Comparison of ENCODE assay signal across 8 mouse cellular contexts in genomic region chr8:110177359-110178155, GRCm38 (mm10). TPM values are rescaled to one million over a fixed set of nuclear protein-coding genes. Genes with fewer than 3 reads are reported as not detected.
A peak's percentile ranks its signal among the peaks of the same experiment; 100 is the strongest.
DNase-seq lines count a peak whose midpoint lies in the region; ATAC-seq and TF ChIP-seq lines count a peak whose summit lies in the region.

No protein-coding gene starts in this region.

- no peak for DNase-seq in kidney, postnatal 25 days
- DNase-seq in brain, embryonic 14.5 days (ENCODE audit: low read depth): peak; percentile 86
- DNase-seq in forebrain, postnatal 0 days: peak; percentile 70
- DNase-seq in layer of hippocampus, adult 9-11 months: peak; percentile 35
- DNase-seq in right cerebral cortex, postnatal 4 days: peak; percentile 52

- H3K4me2 ChIP-seq in kidney, embryonic 15.5 days: 0 out of 2 replicates have a peak overlapping the region, but pooled peaks have one; percentile 7
- H3K4me2 ChIP-seq in forebrain, postnatal 0 days (ENCODE audit: low read depth): peak overlapping the region; percentile 17

- no peak for TF ChIP-seq POLR2A in brain, embryonic 14.5 days (IDR thresholded peaks at IDR 0.05; ENCODE audit: borderline replicate concordance, extremely low read depth, insufficient read depth, insufficient read length, poor library complexity, severe bottlenecking)

- no peak overlapping the region for H3K9ac ChIP-seq in kidney, embryonic 15.5 days
- H3K9ac ChIP-seq in forebrain, postnatal 0 days: no peak overlapping the region; the same call in 1 of the 2 replicates

- WGBS in kidney, embryonic 15.5 days: 21% methylated on average over 22 of the region's 22 CpGs
- WGBS in forebrain, postnatal 0 days: 19% methylated on average over 22 of the region's 22 CpGs

- no peak overlapping the region for H3K27ac ChIP-seq in kidney, embryonic 15.5 days
- H3K27ac ChIP-seq in forebrain, postnatal 0 days (ENCODE audit: low read depth, low read length): peak overlapping the region; percentile 70; the same call in 1 of the 2 replicates

- no peaks in the 10 kb centered on the region for H3K36me3 ChIP-seq in kidney, embryonic 15.5 days
- H3K36me3 ChIP-seq in forebrain, postnatal 0 days (ENCODE audit: insufficient read depth): no peaks in the 10 kb centered on the region

- peaks cover 8% of the 10 kb centered on the region; the same call in 1 of the 2 replicates for H3K4me1 ChIP-seq in kidney, embryonic 15.5 days
- peaks cover 7% of the 10 kb centered on the region; the same call in 1 of the 2 replicates for H3K4me1 ChIP-seq in forebrain, postnatal 0 days (ENCODE audit: insufficient read depth)

- H3K4me3 ChIP-seq in kidney, embryonic 15.5 days (replicated peaks): no peak overlapping the region
- no peak overlapping the region for H3K4me3 ChIP-seq in forebrain, postnatal 0 days (ENCODE audit: low read depth, low read length)

- peaks cover 3% of the 10 kb centered on the region; the same call in 1 of the 2 replicates for H3K27me3 ChIP-seq in kidney, embryonic 15.5 days
- no peaks in the 10 kb centered on the region for H3K27me3 ChIP-seq in forebrain, postnatal 0 days (ENCODE audit: insufficient read depth, low read length)

- H3K9me3 ChIP-seq in kidney, embryonic 15.5 days (replicated peaks): no peaks in the 10 kb centered on the region
- H3K9me3 ChIP-seq in forebrain, postnatal 0 days (ENCODE audit: low read length): no peaks in the 10 kb centered on the region

- no peak for ATAC-seq in kidney, embryonic 15.5 days (replicated peaks; ENCODE audit: low FRiP score)
- ATAC-seq in forebrain, postnatal 0 days: peak; percentile 90
- no peak for ATAC-seq in monocyte, adult 5-6 weeks (replicated peaks; ENCODE audit: insufficient number of reproducible peaks, low FRiP score, low TSS enrichment, poor library complexity, severe bottlenecking)
- ATAC-seq in megakaryocyte-erythroid progenitor cell, adult 5-6 weeks (replicated peaks; ENCODE audit: low FRiP score, low TSS enrichment, poor library complexity, severe bottlenecking): no peak

- TF ChIP-seq CTCF in brain, embryonic 14.5 days (IDR thresholded peaks at IDR 0.05; ENCODE audit: borderline replicate concordance, extremely low read depth, insufficient read depth, insufficient read length): no peak
- TF ChIP-seq CTCF in forebrain, postnatal 0 days (IDR thresholded peaks at IDR 0.05; ENCODE audit: low read depth): no peak

RNA-seq across cellular contexts. Expression of gene Calb2, which starts 9.5 kb away (rescaled TPM):
- polyA plus RNA-seq in kidney, embryonic 15.5 days (2015; fragmentation: Nextera tagmentation; extraction: Ambion mirVana): 0.21 TPM in 1 of 2 replicates, not detected in the other
- 40.6 and 45.5 TPM in 2 replicates for polyA plus RNA-seq in brain, embryonic 14.5 days (2012; rRNA removed)
- 133 TPM in 2 replicates for total RNA-seq in forebrain, postnatal 0 days (2014; rRNA removed)
- 177 and 286 TPM in 2 replicates for polyA plus RNA-seq in forebrain, postnatal 0 days (2015; fragmentation: Nextera tagmentation; extraction: Ambion mirVana)
- total RNA-seq in monocyte, adult 5-6 weeks (2017): not detected in 3 replicates
- total RNA-seq in megakaryocyte-erythroid progenitor cell, adult 5-6 weeks (2014; fragmentation: Nextera tagmentation): not detected in 2 replicates
- not detected in 2 replicates for total RNA-seq in megakaryocyte-erythroid progenitor cell, adult 5-6 weeks (2017)

RNA-seq across cellular contexts. Expression of gene Cmtr2, which starts 37.9 kb away (rescaled TPM):
- polyA plus RNA-seq in kidney, embryonic 15.5 days (2015; fragmentation: Nextera tagmentation; extraction: Ambion mirVana): 9.5 and 10.1 TPM in 2 replicates
- 13.2 and 13.3 TPM in 2 replicates for polyA plus RNA-seq in brain, embryonic 14.5 days (2012; rRNA removed)
- total RNA-seq in forebrain, postnatal 0 days (2014; rRNA removed): 21.9 and 24.9 TPM in 2 replicates
- 9.1 and 9.3 TPM in 2 replicates for polyA plus RNA-seq in forebrain, postnatal 0 days (2015; fragmentation: Nextera tagmentation; extraction: Ambion mirVana)
- 5.8 to 7.7 TPM (median 7.2 TPM) in 3 replicates for total RNA-seq in monocyte, adult 5-6 weeks (2017)
- total RNA-seq in megakaryocyte-erythroid progenitor cell, adult 5-6 weeks (2014; fragmentation: Nextera tagmentation): 8.9 and 11.4 TPM in 2 replicates
- 11.7 and 16.5 TPM in 2 replicates for total RNA-seq in megakaryocyte-erythroid progenitor cell, adult 5-6 weeks (2017)

Comparison
In these comparisons a context has a peak if more than half of its experiments do, and no peak if none do; other contexts are left out.
1. DNase-seq: peak in brain, embryonic 14.5 days (single experiment), forebrain, postnatal 0 days (single experiment), layer of hippocampus, adult 9-11 months (single experiment) and right cerebral cortex, postnatal 4 days (single experiment); none in kidney, postnatal 25 days (0 of 2).
2. RNA of gene Calb2, which starts 9.5 kb away (total RNA-seq): 133 TPM in forebrain, postnatal 0 days; not detected in monocyte, adult 5-6 weeks and not detected in megakaryocyte-erythroid progenitor cell, adult 5-6 weeks; every median in the first group is over 100 times any median in the second.